Mouse (Mus musculus) kidney, adult 11 months (tissue): Measurements from ENCODE around the gene Alk.
"Not testable (repeated sequence)": the region's sequence is repeated elsewhere in the genome, so short reads cannot be mapped to it uniquely, and the experiment has no call there.

Source experiments
- DNase-seq: peaks from one replicate; pipeline ENCODE4 v3.0.0; 2022

Gene Alk

GRCm38 (mm10) chr17:72526356-72526755 lies 78.1 kb downstream of the Alk start:
- no peak for DNase-seq

DNA sequence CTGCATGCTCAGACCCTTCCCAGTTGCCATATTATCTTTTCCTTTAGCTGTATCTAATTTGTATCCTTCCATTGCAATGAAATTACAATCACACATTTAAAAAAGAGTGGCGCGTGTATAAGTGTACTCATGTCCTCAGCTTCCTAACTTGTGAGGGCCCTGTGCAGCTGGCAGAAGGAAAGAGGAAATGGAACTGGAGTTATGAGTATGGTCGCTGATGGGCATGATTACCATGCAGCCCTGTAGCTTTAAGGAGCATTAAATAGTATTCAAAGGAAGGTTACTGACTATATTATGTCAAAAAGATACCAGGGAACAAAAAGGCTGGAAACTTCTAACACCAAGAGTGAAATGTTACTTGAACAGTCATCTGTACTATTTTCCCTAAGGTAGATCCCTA lies 79.6 kb downstream of the Alk start:
- no peak for DNase-seq

- no peak for DNase-seq
Observed at GRCm38 (mm10) chr17:72523006-72523405, 81.4 kb downstream of the Alk start.

DNA sequence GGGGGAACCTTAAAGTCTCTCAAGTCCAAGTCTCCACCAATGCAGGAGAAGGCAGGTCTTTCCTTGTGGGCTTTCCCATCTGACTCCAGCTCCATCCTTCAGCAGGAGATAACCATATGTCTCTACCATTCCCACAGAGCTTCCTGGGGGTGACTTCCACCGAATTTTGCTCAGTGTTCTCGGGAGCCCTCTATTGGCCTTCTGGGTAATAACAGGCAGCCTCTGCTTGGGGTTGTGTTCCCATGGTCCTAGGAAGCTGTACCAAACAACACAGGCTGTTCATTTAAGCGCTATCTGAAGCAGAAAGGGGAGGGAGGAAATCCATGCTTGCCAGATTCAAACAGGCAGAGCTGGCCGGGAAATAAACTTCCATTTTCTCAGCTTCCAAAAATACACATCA lies 82.0 kb downstream of the Alk start:
- DNase-seq, result peak; percentile 12

DNA sequence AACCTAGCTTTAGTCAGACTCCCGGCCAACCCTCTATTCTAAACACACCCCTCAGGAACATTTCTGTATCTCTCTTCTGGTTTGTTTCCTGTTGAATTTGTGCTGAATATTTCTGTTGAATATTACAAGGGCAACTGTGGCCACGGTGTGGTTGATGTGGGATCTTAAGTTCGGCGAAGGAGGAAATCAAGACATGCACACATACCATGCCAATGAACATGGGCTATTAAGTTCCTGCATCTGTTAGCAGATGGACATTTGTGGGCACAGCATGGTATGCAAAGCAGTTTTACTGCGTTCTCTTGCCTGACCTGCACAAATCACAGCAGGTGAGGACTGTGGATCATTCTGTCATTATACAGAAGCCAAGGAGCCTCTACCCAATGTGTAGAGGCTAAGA lies 83.1 kb downstream of the Alk start:
- DNase-seq, result no peak

GRCm38 (mm10) chr17:72510746-72511145 lies 93.7 kb downstream of the Alk start:
- no peak for DNase-seq

DNA sequence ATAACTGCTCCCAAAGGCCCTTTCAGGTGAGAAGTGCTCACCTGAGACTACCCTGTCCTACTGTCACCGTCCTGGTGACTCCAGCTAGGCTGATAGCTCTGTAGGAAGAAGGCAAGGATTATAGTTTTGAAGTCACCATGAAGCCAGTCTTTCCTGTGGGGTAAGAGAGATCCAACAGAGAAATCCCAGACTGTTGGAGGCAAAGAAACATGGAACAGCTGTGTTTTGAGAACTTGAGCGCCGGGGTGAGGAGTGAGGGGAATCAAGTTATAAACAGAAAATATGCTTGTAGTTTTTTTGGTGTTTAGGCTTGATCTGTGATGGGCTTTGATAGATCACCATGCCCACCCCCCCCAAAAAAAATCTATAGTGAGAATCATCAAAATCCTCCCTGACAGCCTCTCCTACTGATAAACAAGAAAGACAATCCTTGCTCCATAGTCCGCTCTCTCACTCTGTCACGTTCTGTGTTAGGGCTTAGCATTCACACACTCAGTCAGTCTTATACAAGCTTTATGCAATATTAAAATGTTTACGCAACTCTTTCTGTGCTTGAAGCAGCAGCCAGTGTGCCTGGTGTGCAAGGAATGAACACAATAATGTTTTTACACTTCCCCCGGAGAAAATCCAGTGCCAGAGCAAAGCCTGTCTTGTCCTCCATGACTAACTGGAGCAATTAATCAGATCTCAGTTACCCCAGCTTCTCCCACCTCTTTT lies 95.6 kb downstream of the Alk start:
- DNase-seq, result no peak

DNA sequence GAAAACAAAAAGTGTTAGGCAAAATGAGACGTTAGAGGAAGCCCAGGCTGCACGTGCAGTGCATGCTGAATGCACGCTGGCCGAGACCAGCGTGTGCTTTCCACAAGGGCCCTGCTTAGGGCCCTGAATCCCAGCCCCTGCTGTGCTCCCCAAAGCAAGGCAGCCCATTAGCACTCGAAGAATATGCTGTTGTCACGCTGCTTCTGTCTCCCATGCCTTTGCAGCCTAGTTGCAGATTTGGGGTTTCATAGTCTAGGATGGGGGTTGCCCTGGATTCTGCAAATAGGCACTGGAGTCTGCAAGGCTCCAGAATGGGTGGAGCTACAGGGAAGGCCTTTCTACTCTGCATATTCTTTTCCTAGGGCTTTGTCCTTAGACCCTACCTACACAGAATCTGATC lies 99.2 kb downstream of the Alk start:
- DNase-seq, result no peak

- DNase-seq, result no peak
Observed at GRCm38 (mm10) chr17:72504581-72504980, 99.8 kb downstream of the Alk start.

DNA sequence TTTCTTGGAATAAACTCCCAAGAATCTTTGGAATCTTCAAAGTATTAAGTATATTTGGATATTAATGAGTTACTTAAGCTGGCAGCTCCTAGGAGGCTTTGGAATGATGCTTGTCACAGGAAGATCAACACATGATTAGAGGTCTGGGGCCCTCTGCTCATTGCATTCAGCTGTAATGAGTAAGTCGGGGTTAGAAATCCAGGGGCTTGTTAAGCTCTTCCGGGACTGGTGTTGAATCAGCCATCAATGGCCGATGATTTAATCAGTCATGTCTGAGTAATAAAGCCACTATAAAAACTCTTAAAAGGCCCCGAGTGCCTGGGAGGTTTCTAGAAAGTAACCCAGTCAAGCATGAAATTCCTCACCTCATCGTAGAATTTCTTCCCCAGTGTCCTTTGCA lies 109.0 kb downstream of the Alk start:
- no peak for DNase-seq

DNA sequence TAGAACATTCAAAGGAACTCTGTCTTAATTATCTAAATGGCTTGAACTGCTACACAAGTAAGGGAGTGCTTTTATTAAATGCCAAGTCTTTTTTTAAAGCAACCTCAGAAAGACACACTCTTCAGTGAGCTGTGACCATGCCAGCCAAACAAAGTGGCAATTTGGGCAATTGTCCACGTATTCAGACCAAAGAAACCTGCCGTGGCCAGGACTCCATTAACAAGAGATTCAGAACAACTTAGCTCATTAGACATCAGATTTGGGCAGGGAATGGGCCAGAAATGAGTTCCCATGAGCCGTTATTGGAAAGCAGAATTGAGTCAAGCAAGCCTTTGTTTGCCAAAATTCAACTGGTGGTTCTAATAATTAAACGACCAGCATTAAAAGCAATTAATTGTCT lies 118.8 kb downstream of the Alk start:
- DNase-seq, result no peak

DNA sequence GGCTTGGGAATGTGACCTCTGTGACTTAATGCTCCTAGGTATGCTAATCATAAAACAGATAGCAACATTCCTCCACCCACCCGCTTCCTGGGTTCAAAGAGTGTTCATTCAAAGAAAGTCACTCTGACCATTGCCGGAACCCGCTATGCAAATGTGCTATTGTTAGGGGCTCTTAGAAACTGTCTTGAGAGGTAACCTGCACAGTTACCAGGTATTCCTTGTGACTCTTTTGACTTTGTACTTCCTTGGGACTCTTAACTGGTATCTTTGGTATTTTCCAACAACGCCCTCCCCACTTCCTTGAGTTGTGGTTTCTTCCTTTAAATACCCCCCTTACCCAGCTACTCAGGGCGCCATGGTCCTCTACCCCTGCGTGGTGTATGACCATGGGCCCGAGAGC lies 125.2 kb downstream of the Alk start:
- DNase-seq, result not testable (repeated sequence)

GRCm38 (mm10) chr17:72477889-72478405 lies 126.5 kb downstream of the Alk start:
- DNase-seq, result no peak

GRCm38 (mm10) chr17:72476956-72477355 lies 127.5 kb downstream of the Alk start:
- no peak for DNase-seq

GRCm38 (mm10) chr17:72474166-72474565 lies 130.3 kb downstream of the Alk start:
- no peak for DNase-seq

DNA sequence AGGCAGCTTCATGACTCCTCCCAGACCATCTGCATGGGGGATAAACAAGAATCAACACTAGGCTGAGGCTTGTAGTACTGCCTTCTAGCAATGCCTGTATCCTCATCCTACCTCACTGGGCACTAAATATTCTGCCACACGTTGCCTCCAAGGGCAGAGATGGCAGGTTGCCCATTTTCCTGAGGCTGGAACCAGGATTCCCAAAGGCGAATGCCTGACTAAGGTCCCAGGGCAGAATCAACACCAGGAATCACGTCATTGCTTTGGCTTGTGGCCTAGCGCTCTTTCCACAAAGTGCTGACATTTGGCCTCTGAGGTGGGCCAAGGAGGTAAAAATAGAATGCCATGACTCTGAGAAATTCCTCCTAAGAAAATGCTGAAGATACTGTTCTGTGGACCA lies 155.9 kb downstream of the Alk start:
- peak; percentile 86 for DNase-seq

DNA sequence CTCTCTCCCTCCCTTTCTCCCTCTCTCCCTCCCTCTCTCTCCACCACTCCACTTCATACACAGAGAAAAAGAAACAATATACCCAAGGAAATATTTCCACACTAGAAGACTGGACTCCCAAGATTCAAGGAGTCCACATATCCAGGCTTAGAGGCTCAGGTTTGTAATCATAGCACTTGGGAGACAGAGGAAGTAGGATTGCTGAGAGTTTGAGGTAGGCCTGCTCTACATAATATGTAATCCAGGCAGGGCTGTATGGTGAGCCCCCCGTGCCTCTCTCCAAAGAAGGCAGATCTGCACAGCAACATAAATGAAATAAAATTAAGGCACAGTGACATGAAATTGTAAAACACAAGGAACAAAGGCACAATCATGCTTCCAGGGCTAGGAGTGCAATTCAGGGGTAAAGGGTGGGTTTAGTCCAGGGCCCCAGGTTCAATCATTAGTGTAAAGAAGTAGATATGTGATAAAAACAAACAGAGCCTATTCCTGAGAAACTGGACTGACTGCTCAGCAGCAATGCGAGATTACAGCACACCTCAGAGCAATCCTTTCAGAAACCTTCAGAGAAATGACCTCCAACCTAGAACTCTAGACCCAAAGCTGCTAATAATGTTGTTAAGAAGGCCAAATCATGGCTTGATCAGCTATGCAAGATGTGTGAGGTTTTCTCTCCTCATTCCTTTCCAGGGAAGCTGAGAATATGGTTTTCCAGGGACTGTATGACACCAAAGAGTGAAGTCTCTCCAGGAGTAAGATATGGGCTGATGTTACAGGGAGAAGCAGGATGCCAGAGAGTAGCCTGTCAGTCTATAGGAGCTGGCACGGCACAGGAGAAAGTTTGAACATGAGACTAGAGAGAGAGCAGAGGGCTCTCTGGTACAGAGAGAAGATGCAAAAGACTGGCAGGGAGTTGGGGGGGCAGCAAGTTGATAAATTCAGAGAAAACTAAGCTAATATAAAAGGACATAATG lies 158.9 kb downstream of the Alk start:
- DNase-seq, result no peak

DNA sequence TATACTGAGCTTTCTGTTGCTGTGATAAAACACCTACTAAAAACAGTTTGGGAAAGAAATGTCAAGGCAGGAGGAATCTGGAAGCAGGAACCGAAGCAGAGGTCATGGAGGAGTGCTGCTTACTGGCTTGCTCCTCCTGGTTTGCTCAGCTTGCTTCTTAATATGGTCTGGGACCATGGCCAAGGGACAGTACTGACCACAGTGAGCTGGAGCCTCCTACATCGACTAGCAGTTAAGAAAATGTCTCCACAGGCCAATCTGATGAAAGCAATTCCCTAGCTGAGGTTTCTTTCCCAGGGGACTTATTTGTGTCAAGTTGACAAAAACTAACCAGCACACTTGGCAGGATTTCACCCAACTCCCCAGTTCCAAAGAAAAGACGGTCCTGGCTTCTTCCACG lies 187.0 kb downstream of the Alk start:
- DNase-seq, result no peak

DNA sequence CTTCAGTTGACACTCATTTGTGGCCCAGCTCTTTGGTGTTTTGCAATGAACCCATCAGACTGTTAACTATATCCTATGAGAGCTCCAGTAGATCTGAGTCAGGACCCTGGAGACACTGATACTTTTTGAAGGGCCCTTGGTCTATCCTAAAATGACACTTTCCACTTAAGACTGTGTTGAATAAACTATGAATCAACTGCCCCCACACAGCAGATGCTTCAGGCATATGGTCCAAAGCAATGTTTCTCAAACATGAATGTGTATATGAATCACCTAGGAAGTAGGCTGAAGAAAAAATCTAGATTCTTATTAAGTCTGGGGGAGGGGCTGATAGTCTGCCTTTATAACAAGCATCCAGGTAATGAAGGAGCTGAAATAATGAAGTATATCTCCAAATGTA lies 189.8 kb downstream of the Alk start:
- no peak for DNase-seq

DNA sequence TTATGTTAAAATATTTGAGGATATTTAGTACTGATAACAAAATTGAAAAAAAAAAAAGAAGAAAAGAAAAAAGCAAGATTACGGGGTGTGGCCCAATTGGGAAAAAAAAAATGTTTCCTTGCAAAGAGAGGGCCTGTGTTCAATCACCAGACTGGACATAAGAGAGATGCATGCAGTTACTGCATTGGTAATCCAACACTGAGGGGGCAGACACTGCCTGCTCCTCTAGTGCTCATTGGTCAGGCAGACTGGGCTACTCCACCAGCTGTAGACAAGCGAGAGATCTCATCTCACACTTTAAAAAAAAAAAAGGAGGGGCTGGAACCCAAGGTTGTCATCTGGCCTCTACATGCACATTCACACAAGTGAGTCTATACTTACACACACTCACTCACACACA lies 199.6 kb downstream of the Alk start:
- DNase-seq, result no peak

GRCm38 (mm10) chr17:72401861-72402260 lies 202.6 kb downstream of the Alk start:
- DNase-seq, result no peak

DNA sequence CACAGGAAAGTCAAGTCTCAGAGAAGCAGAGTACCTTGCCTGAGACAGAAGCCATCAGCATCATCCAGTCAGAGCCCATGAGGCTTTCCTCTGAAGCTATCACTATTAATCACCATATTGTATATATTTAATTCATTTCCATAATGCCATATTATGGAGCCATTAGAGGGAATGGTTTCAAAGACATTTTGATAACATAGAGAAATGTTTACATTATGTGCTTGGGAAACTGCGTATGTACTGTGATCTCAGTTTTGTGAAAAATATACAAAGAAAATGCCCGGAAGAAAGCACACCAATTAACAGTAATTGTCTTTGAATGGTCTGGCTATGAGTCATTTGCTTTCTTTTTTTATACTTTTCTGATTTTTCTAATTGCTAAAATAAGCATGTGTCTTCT lies 203.1 kb downstream of the Alk start:
- DNase-seq, result no peak

GRCm38 (mm10) chr17:72399331-72400059 lies 204.9 kb downstream of the Alk start:
- peak; percentile 54 for DNase-seq
